Comparison of ENCODE assay signal across 14 mouse cellular contexts in the genomic region with DNA sequence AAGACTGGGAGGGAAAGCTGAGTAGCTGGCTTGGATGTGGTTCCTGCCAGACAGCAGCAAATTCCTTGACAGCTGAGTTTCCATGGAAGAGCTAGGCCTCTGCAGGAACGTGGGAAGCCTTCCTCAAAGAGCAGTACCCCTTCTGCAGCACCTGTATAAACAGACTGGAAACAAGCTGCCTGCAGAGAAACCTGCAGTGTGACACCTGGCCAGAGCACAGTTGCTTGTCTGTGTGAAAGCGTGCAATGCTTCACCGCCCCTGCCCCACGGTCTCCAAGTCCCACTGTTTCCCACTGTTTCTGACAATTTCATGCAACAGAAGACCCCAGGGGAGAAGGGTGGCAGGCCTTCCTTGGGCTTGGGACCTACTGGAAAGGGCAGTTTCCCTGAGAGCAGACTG.
A peak's percentile ranks its signal among the peaks of the same experiment; 100 is the strongest.
DNase-seq lines count a peak whose midpoint lies in the region; ATAC-seq and TF ChIP-seq lines count a peak whose summit lies in the region.
"Had no signal": no experiment of that assay in that cellular context is flagged by ENCODE, and none has a peak within 500 bp of the region (broad histone marks: within the 10 kb centered on the region; RNA-seq: fewer than 3 reads in every experiment).

No protein-coding gene starts in this region.

- no peak overlapping the region for H3K4me2 ChIP-seq in limb, embryonic 13.5 days (replicated peaks)
- H3K4me2 ChIP-seq: liver, embryonic 15.5 days; neural tube, embryonic 13.5 days had no signal

- TF ChIP-seq CTCF in layer of hippocampus, adult 2 months (conservative IDR thresholded peaks at IDR 0.05) = no peak

- H3K27me3 ChIP-seq in limb, embryonic 13.5 days = no peaks in the 10 kb centered on the region
- H3K27me3 ChIP-seq: liver, embryonic 15.5 days; neural tube, embryonic 13.5 days had no signal

- H3K4me3 ChIP-seq in layer of hippocampus, adult 2 months = no peak overlapping the region
- no peak overlapping the region for H3K4me3 ChIP-seq in limb, embryonic 13.5 days
- H3K4me3 ChIP-seq: heart, adult 2 months; liver, embryonic 15.5 days; neural tube, embryonic 13.5 days had no signal

- DNase-seq in heart, adult 11 months = peak; percentile 74
- no peak for DNase-seq in heart, postnatal 36 days
- DNase-seq in layer of hippocampus, adult 2 months (ENCODE audit: low spot score in 2 of 2) = no peak
- no peak for DNase-seq in layer of hippocampus, adult 9-11 months
- DNase-seq in embryo, embryonic 11 days = peak; percentile 47
- no peak for DNase-seq in layer of hippocampus, adult 9-10 months (ENCODE audit: low spot score)
- DNase-seq: adrenal gland, postnatal 25 days had no signal

- H3K9ac ChIP-seq in limb, embryonic 13.5 days = no peak overlapping the region
- H3K9ac ChIP-seq: liver, embryonic 15.5 days; neural tube, embryonic 13.5 days had no signal

- H3K36me3 ChIP-seq in limb, embryonic 13.5 days = no peaks in the 10 kb centered on the region
- H3K36me3 ChIP-seq: G1E; liver, embryonic 15.5 days; neural tube, embryonic 13.5 days had no signal

- peaks cover 3% of the 10 kb centered on the region for H3K9me3 ChIP-seq in limb, embryonic 13.5 days
- H3K9me3 ChIP-seq: G1E; liver, embryonic 15.5 days had no signal

- peak overlapping the region; percentile 47; the same call in 1 of the 2 replicates for H3K27ac ChIP-seq in layer of hippocampus, adult 2 months
- H3K27ac ChIP-seq in limb, embryonic 13.5 days = peak overlapping the region; percentile 39; the same call in 1 of the 2 replicates
- H3K27ac ChIP-seq: heart, adult 2 months; liver, embryonic 15.5 days; macrophage; neural tube, embryonic 13.5 days had no signal

- ATAC-seq in limb, embryonic 13.5 days (ENCODE audit: low FRiP score, low read depth) = peak; percentile 59; the same call in 1 of the 2 replicates
- ATAC-seq: intestine, embryonic 16.5 days had no signal

- WGBS in limb, embryonic 13.5 days = 37% methylated on average over 4 of the region's 4 CpGs

- intact Hi-C loops in heart, postnatal 36 days (cut with DNase I) = no loop called here

- peaks cover 67% of the 10 kb centered on the region for H3K4me1 ChIP-seq in limb, embryonic 13.5 days

Comparison
In these comparisons a context has a peak if more than half of its experiments do, and no peak if none do; other contexts are left out.
1. DNase-seq: peak in heart, adult 11 months (single experiment) and embryo, embryonic 11 days (single experiment); none in heart, postnatal 36 days (0 of 2), layer of hippocampus, adult 2 months (0 of 2), layer of hippocampus, adult 9-11 months (single experiment) and layer of hippocampus, adult 9-10 months (single experiment).